Mouse (Mus musculus) cerebellum, postnatal 4 days (tissue): ENCODE data around the gene Ric1.
"Not testable (repeated sequence)": the region's sequence is repeated elsewhere in the genome, so short reads cannot be mapped to it uniquely, and the experiment has no call there.

Experiments
- DNase-seq, 2 experiments: peaks; one replicate each; pipeline ENCODE4 v3.0.0; 2022; ENCODE audit warnings: low spot score in 2 of 2, mixed read lengths in 1 of 2

The Ric1 gene

GRCm38 (mm10) chr19:29497874-29498273 lies 24.2 kb upstream of the Ric1 start:
- no peak for DNase-seq

- DNase-seq = no peak
Observed at GRCm38 (mm10) chr19:29498842-29499456, 23.1 kb upstream of the Ric1 start.

- DNase-seq = no peak
Observed at GRCm38 (mm10) chr19:29500333-29500732, 21.7 kb upstream of the Ric1 start.

- peak in 1 of 2 experiments; percentile 11 for DNase-seq
Observed at GRCm38 (mm10) chr19:29501106-29501505, 21.0 kb upstream of the Ric1 start.

GRCm38 (mm10) chr19:29501507-29501906 lies 20.6 kb upstream of the Ric1 start:
- DNase-seq = peak; percentile 76 to 79

- no peak for DNase-seq
Observed at GRCm38 (mm10) chr19:29504131-29504530, 18.0 kb upstream of the Ric1 start.

GRCm38 (mm10) chr19:29505617-29506016 lies 16.5 kb upstream of the Ric1 start:
- no peak for DNase-seq

GRCm38 (mm10) chr19:29508208-29508607 lies 13.9 kb upstream of the Ric1 start:
- DNase-seq = no peak

- DNase-seq = no peak
Observed at GRCm38 (mm10) chr19:29509857-29510256, 12.2 kb upstream of the Ric1 start.

GRCm38 (mm10) chr19:29511826-29512225 lies 10.3 kb upstream of the Ric1 start:
- no peak for DNase-seq

- DNase-seq = no peak
Observed at GRCm38 (mm10) chr19:29513111-29513766, 8.8 kb upstream of the Ric1 start.

- DNase-seq = no peak
Observed at GRCm38 (mm10) chr19:29514130-29514529, 8.0 kb upstream of the Ric1 start.

- no peak for DNase-seq
Observed at GRCm38 (mm10) chr19:29515386-29515785, 6.7 kb upstream of the Ric1 start.

GRCm38 (mm10) chr19:29515991-29516390 lies 6.1 kb upstream of the Ric1 start:
- no peak for DNase-seq

- DNase-seq = no peak
Observed at GRCm38 (mm10) chr19:29518409-29518808, 3.7 kb upstream of the Ric1 start.

- DNase-seq = no peak
Observed at GRCm38 (mm10) chr19:29518922-29519321, 3.2 kb upstream of the Ric1 start.

GRCm38 (mm10) chr19:29520996-29521560 lies 1.0 kb upstream of the Ric1 start:
- DNase-seq = no peak

- DNase-seq = peak; percentile 35 to 46
Observed at GRCm38 (mm10) chr19:29522445-29523229, 555 bp downstream of the Ric1 start.

- DNase-seq = no peak
Observed at GRCm38 (mm10) chr19:29523230-29523582, 1.1 kb downstream of the Ric1 start.

- no peak for DNase-seq
Observed at GRCm38 (mm10) chr19:29523701-29524100, 1.6 kb downstream of the Ric1 start.

GRCm38 (mm10) chr19:29524614-29525013 lies 2.5 kb downstream of the Ric1 start:
- no peak for DNase-seq

GRCm38 (mm10) chr19:29525588-29525987 lies 3.5 kb downstream of the Ric1 start:
- DNase-seq = not testable (repeated sequence)

GRCm38 (mm10) chr19:29526837-29527236 lies 4.8 kb downstream of the Ric1 start:
- DNase-seq = no peak
